Mouse (Mus musculus): ENCODE measurements at regions not wholly inside any gene's neighbourhood (a gene's known extent, or its start where the extent isn't known, plus 50 kb on each side); places are given as distances from the start of the nearest gene placed in this dataset.

GRCm38 (mm10) chr12:47466740-47467139 is 648.0 kb upstream of the Nova1 start:
- no peak for DNase-seq

- no peak for DNase-seq
Measured at GRCm38 (mm10) chr12:47465924-47466323, 647.2 kb upstream of the Nova1 start.

- DNase-seq, result no peak
Measured at GRCm38 (mm10) chr12:47431669-47432068, 612.9 kb upstream of the Nova1 start.

GRCm38 (mm10) chr12:47412251-47412650 is 593.5 kb upstream of the Nova1 start:
- DNase-seq, result no peak

GRCm38 (mm10) chr12:47406563-47406962 is 587.8 kb upstream of the Nova1 start:
- no peak for DNase-seq

GRCm38 (mm10) chr12:47406131-47406530 is 587.4 kb upstream of the Nova1 start:
- DNase-seq, result no peak

GRCm38 (mm10) chr12:47383225-47383624 is 564.5 kb upstream of the Nova1 start:
- DNase-seq, result no peak

GRCm38 (mm10) chr12:47353269-47353668 is 534.5 kb upstream of the Nova1 start:
- no peak for DNase-seq

GRCm38 (mm10) chr12:47351229-47351628 is 532.5 kb upstream of the Nova1 start:
- no peak for DNase-seq

GRCm38 (mm10) chr12:47313413-47313812 is 494.7 kb upstream of the Nova1 start:
- peak in 1 of 2 experiments; percentile 32 for DNase-seq

GRCm38 (mm10) chr12:47275904-47276303 is 457.2 kb upstream of the Nova1 start:
- no peak for DNase-seq

GRCm38 (mm10) chr12:47272309-47272708 is 453.6 kb upstream of the Nova1 start:
- no peak for DNase-seq

- no peak for DNase-seq
Measured at GRCm38 (mm10) chr12:47264118-47264517, 445.4 kb upstream of the Nova1 start.

GRCm38 (mm10) chr12:47263408-47263807 is 444.7 kb upstream of the Nova1 start:
- DNase-seq, result no peak

GRCm38 (mm10) chr12:47252306-47252705 is 433.6 kb upstream of the Nova1 start:
- DNase-seq, result no peak

- no peak for DNase-seq
Measured at GRCm38 (mm10) chr12:47243623-47244514, 425.1 kb upstream of the Nova1 start.

- no peak for DNase-seq
Measured at GRCm38 (mm10) chr12:47220016-47220415, 401.3 kb upstream of the Nova1 start.

GRCm38 (mm10) chr12:47219340-47219739 is 400.6 kb upstream of the Nova1 start:
- DNase-seq, result peak in 1 of 2 experiments; percentile 24

- no peak for DNase-seq
Measured at GRCm38 (mm10) chr12:47211417-47212104, 392.8 kb upstream of the Nova1 start.

- DNase-seq, result no peak
Measured at GRCm38 (mm10) chr12:47202936-47203335, 384.2 kb upstream of the Nova1 start.

GRCm38 (mm10) chr12:47198609-47199008 is 379.9 kb upstream of the Nova1 start:
- DNase-seq, result no peak

- DNase-seq, result no peak
Measured at GRCm38 (mm10) chr12:47164736-47165135, 346.0 kb upstream of the Nova1 start.

GRCm38 (mm10) chr12:47164031-47164717 is 345.4 kb upstream of the Nova1 start:
- DNase-seq, result peak; percentile 7 to 48

Data from kidney, postnatal 25 days (tissue).